Mouse (Mus musculus) left cerebral cortex, postnatal 10 days (tissue): ENCODE data around the gene Adam8. TPM values are rescaled to one million over a fixed set of nuclear protein-coding genes. Genes with fewer than 3 reads are reported as not detected.

ENCODE experiments used
- DNase-seq, 2 experiments: peaks; one replicate each; pipeline ENCODE4 v3.0.0; 2021 to 2022; ENCODE audit warnings: low spot score in 2 of 2, mixed read lengths in 1 of 2; ENCODE audit errors: extremely low spot score in 1 of 2
- intact Hi-C: fragments of 180-260 bp; cut with DNase I; formaldehyde crosslinking; loops from one replicate; pipeline ENCODE4 v1.15.1; 2025
- total RNA-seq, 2 experiments: library from RNA; stranded (reverse); gene quantifications; 2 replicates each; pipeline ENCODE4 v1.2.3; 2021

The Adam8 gene
- total RNA-seq, 2 experiments from 2014 or later = 0.81 to 0.89 TPM

GRCm38 (mm10) chr7:139955505-139955904 is 36.9 kb downstream of the Adam8 start:
- intact Hi-C loops = no loop called here
- no peak for DNase-seq

- intact Hi-C loops = no loop called here
- DNase-seq = no peak
These were observed 40.2 kb downstream of the Adam8 start for GRCm38 (mm10) chr7:139951991-139952633.

GRCm38 (mm10) chr7:139951079-139951478 is 41.3 kb downstream of the Adam8 start:
- intact Hi-C loops = no loop called here

GRCm38 (mm10) chr7:139950283-139950971 is 41.9 kb downstream of the Adam8 start:
- peak in 1 of 2 experiments; percentile 45 for DNase-seq
- intact Hi-C loops = no loop called here

More at GRCm38 (mm10) chr7:139951079-139951478, 41.3 kb downstream of the Adam8 start:
- DNase-seq = no peak

- intact Hi-C loops = no loop called here
- peak; percentile 9 to 56 for DNase-seq
These were observed 42.5 kb downstream of the Adam8 start for GRCm38 (mm10) chr7:139949893-139950282.

GRCm38 (mm10) chr7:139946032-139946431 is 46.3 kb downstream of the Adam8 start:
- intact Hi-C loops = no loop called here
- DNase-seq = no peak

- no peak for DNase-seq
- intact Hi-C loops = no loop called here
These were observed 46.8 kb downstream of the Adam8 start for GRCm38 (mm10) chr7:139945516-139945915.

GRCm38 (mm10) chr7:139944291-139945240 is 47.8 kb downstream of the Adam8 start:
- no peak for DNase-seq
- intact Hi-C loops = no loop called here

GRCm38 (mm10) chr7:139943674-139944281 is 48.6 kb downstream of the Adam8 start, which contains the start of gene Utf1:
Gene Utf1, plus strand, starts transcription at chr7:139943789.
- intact Hi-C loops = no loop called here
- DNase-seq = peak in 1 of 2 experiments; percentile 45

- intact Hi-C loops = no loop called here
These were observed 51.7 kb downstream of the Adam8 start for GRCm38 (mm10) chr7:139940476-139941209.

GRCm38 (mm10) chr7:139937810-139938209 is 54.6 kb downstream of the Adam8 start:
- intact Hi-C loops = no loop called here

More at GRCm38 (mm10) chr7:139940476-139941209, 51.7 kb downstream of the Adam8 start:
- DNase-seq = no peak

GRCm38 (mm10) chr7:139937138-139937537 is 55.2 kb downstream of the Adam8 start:
- no peak for DNase-seq
- intact Hi-C loops = no loop called here

More at GRCm38 (mm10) chr7:139937810-139938209, 54.6 kb downstream of the Adam8 start:
- DNase-seq = no peak

- no peak for DNase-seq
- intact Hi-C loops = no loop called here
These were observed 55.7 kb downstream of the Adam8 start for GRCm38 (mm10) chr7:139936705-139937104.

GRCm38 (mm10) chr7:139930732-139931131 is 61.6 kb downstream of the Adam8 start:
- intact Hi-C loops = no loop called here
- DNase-seq = peak in 1 of 2 experiments; percentile 57
